Mouse (Mus musculus) lung, adult 2 months (tissue): ENCODE results near the gene Rbms3. TPM values are rescaled to one million over a fixed set of nuclear protein-coding genes. Genes with fewer than 3 reads are reported as not detected.

Source experiments
- DNase-seq: peaks from one replicate; pipeline ENCODE4 v3.0.0; 2022
- H3K4me1 ChIP-seq: fragments of 200-500 bp; 2 replicates; pipeline ENCODE4 v1.6.1; 2011; ENCODE audit warnings: low read length; ENCODE audit not compliant: control insufficient read depth, insufficient read depth
- H3K4me3 ChIP-seq: fragments of 200-500 bp; replicated peaks from 2 replicates; pipeline ENCODE3; 2011; ENCODE audit warnings: low read depth, mild to moderate bottlenecking, control low read depth, low read length; ENCODE audit errors: extremely low read depth
- CTCF ChIP-seq: fragments of 200-500 bp; IDR thresholded peaks from 2 replicates; pipeline ENCODE4 v1.5.1; 2011; ENCODE audit warnings: mild to moderate bottlenecking, low read length, control low read depth; ENCODE audit not compliant: insufficient read depth
- POLR2A ChIP-seq: fragments of 200-500 bp; IDR thresholded peaks from 2 replicates; pipeline ENCODE4 v1.6.1; 2011; ENCODE audit warnings: low read depth, mild to moderate bottlenecking, control low read depth, low read length, borderline replicate concordance; ENCODE audit errors: extremely low read depth
- WGBS: fragments of 180-500 bp; shearing (Covaris S2); methylation state at CpG from one replicate; pipeline ENCODE4 v1.1.7; 2018; 5-methylcytosine and 5-hydroxymethylcytosine counted together
- polyA plus RNA-seq: library from polyadenylated mRNA; depleted of rRNA; stranded (reverse); fragments of >200 nt; gene quantifications from 2 replicates; pipeline ENCODE4 v1.2.3, GENCODE M21; 2012

The Rbms3 gene
- polyA plus RNA-seq, 1 experiment: 35.8 TPM

DNA sequence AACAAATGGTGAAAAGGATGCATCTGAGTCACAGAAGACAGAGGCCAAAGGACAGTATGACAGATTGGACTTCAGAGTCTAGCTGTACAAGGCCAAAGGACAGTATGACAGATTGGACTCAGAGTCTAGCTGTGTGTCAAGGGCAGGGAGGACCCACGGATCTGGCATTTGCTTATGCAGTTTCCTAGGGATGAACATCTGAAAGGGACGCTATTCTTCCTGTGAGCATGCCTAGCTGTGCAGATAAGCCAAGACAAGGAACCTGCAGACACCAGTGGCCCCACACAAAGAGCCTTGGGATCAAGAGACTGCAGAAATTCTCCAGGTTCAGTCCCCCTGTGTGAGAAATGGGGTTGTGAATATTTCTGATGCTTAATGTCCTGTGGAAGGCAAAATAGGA lies 100.4 kb downstream of the Rbms3 start:
- no peak for DNase-seq
- no peak overlapping the region for H3K4me3 ChIP-seq
- no peaks in the 10 kb centered on the region for H3K4me1 ChIP-seq
- 69% methylated on average over 2 of the region's 2 CpGs for WGBS
- TF ChIP-seq CTCF (no peak), POLR2A (no peak)

GRCm38 (mm10) chr9:117508941-117509340 lies 120.8 kb downstream of the Rbms3 start:
- WGBS: 67% methylated on average over 11 of the region's 11 CpGs
- Histone ChIP-seq H3K4me1 (no peaks in the 10 kb centered on the region), H3K4me3 (no peak overlapping the region)
- DNase-seq: no peak
- TF ChIP-seq CTCF: no peak
- TF ChIP-seq POLR2A: no peak

DNA sequence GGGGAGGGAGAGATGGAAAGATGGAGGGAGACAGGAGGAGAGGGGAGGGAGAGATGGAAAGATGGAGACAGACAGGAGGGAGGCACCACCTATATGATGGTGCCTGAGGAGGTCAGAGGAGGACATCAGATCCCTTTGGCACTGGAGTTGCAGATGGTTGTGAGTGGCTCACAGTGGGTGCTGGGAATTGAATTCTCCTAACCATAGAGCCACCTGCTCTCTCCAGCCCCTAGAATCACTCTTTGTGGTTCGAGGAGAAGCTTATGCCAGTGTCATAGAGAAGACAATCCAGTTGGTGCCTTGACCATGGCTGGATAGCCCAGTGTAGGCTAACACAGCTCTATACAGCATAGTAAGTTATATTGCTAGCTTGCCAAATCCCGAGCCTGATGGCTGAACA lies 137.8 kb downstream of the Rbms3 start:
- DNase-seq: no peak
- Histone ChIP-seq H3K4me3 (no peak overlapping the region), H3K4me1 (no peaks in the 10 kb centered on the region)
- TF ChIP-seq POLR2A: no peak
- no peak for TF ChIP-seq CTCF
- WGBS: 73% methylated on average over 2 of the region's 2 CpGs

GRCm38 (mm10) chr9:117484396-117484795 lies 145.3 kb downstream of the Rbms3 start:
- DNase-seq: no peak
- Histone ChIP-seq H3K4me3 (no peak overlapping the region), H3K4me1 (no peaks in the 10 kb centered on the region)
- TF ChIP-seq CTCF (no peak), POLR2A (no peak)
- WGBS: 93% methylated on average over 5 of the region's 5 CpGs

DNA sequence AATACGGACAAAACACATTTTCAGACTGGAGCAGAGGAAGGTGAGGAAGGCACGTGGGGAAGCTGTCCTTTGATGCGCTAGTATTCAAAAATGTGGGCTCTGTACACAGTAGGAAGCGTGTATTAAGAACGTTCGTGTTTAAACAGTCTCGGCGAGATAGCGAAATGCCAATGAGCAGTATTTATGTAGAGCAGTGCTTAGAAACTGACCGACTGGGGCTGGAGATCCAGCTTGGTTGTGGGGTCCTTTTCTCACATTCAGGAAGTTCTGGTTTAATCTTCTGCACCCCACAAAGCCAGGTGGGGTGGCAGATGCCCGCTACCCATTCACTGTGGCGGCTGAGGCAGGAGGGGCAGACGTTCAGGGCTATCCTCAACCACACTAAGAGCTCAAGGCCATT lies 153.0 kb downstream of the Rbms3 start:
- WGBS: 70% methylated on average over 13 of the region's 13 CpGs
- Histone ChIP-seq H3K4me3 (no peak overlapping the region), H3K4me1 (no peaks in the 10 kb centered on the region)
- TF ChIP-seq CTCF: no peak
- no peak for TF ChIP-seq POLR2A
- DNase-seq: no peak

DNA sequence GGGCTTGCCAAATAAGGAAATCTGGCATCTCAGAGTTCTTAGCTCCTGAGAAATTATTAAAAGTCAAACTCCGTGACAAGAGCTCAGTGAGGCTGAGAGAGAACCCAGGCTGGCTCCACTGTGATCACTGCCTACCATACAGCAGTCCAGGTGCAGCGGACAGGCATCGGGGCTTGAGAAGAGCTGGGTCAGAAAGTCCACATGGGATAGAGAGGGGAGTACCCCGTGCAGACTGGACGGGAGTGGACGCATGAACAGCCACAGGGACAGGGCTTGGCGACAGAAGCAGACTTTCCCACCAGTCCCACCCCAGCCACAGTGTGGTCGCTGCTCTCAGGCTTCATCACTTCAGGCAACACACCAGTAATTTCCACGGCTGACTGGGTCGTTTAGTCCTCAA lies 176.9 kb downstream of the Rbms3 start:
- DNase-seq: no peak
- TF ChIP-seq POLR2A (no peak), CTCF (no peak)
- 68% methylated on average over 10 of the region's 10 CpGs for WGBS
- Histone ChIP-seq H3K4me1 (no peaks in the 10 kb centered on the region), H3K4me3 (no peak overlapping the region)

GRCm38 (mm10) chr9:117442611-117443010 lies 187.1 kb downstream of the Rbms3 start:
- H3K4me3 ChIP-seq: no peak overlapping the region
- TF ChIP-seq POLR2A: no peak
- no peak for TF ChIP-seq CTCF
- DNase-seq: no peak
- no peaks in the 10 kb centered on the region for H3K4me1 ChIP-seq
- WGBS: 60% methylated on average over 7 of the region's 7 CpGs

DNA sequence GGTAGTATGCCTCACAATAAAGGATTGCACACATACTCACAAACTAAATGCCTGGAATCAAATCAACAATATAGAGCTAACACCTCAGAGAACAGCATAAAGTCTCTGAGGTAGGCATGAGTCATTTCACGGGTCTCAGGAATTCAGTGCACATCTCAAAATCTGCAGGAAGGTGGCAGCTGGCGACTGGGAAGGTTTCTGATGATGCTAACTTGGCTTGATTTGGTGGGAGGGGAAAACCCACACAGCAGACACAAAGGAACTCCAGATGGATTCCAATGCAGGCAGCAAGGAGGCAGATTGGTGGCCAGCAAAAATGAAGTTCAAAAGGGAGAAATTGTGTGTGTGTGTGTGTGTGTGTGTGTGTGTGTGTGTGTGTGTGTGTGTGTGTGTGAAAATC lies 193.9 kb downstream of the Rbms3 start:
- H3K4me1 ChIP-seq: no peaks in the 10 kb centered on the region
- no peak overlapping the region for H3K4me3 ChIP-seq
- no peak for DNase-seq
- no peak for TF ChIP-seq POLR2A
- TF ChIP-seq CTCF: no peak
- WGBS: 58% methylated on average over 2 of the region's 2 CpGs

GRCm38 (mm10) chr9:117430670-117431069 lies 199.0 kb downstream of the Rbms3 start:
- TF ChIP-seq POLR2A (no peak), CTCF (no peak)
- no peak for DNase-seq
- H3K4me3 ChIP-seq: no peak overlapping the region
- 94% methylated on average over 2 of the region's 2 CpGs for WGBS
- no peaks in the 10 kb centered on the region for H3K4me1 ChIP-seq

DNA sequence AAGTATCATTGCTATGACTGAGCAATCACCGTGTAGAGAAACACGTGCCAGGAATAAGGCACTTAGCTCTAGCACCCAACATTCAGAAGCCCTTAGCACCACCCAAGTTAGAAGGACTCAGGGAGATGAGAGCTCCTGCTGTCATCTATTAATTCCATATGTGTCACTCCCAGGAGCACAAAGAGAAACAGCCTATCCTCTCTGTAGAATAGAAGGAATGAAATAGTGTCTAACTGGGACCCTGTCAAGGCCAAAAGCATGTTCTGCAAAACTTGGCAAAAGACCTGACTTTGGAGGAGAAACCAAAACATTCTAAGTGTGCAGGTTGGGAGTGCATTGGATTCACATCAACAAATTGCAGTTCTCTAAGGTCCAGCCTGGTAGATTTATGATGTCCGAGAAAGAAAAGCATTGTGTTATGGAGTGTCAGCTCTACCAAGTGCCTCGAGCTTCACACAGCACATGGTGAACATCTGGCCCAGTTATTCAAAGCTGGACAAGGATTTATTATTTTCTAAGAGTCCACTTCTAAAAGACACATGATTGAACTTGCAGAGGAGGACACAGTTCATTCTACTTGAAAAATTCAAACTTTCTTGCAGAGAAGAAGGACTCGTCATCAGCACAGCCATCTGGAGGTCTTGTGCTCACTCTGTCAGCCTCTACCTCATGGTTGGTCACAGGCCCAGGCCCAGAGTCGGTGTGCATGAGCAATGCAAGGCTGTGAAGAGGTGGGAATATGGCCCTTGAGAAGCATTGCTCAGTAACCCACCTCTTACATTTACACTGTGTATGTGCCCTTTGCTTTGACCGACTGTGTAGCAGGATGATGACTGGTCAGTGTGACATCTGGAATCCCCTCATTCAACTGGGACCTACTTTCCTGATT lies 200.3 kb downstream of the Rbms3 start:
- no peaks in the 10 kb centered on the region for H3K4me1 ChIP-seq
- no peak overlapping the region for H3K4me3 ChIP-seq
- WGBS: 76% methylated on average over 7 of the region's 7 CpGs
- DNase-seq: no peak
- no peak for TF ChIP-seq POLR2A
- no peak for TF ChIP-seq CTCF
